Mouse (Mus musculus): Measurements from ENCODE around the gene Plekha1. TPM values are rescaled to one million over a fixed set of nuclear protein-coding genes. Genes with fewer than 3 reads are reported as not detected.

The Plekha1 gene
- polyA plus RNA-seq, 1 experiment from 2014 or later, result 15.7 TPM

DNA sequence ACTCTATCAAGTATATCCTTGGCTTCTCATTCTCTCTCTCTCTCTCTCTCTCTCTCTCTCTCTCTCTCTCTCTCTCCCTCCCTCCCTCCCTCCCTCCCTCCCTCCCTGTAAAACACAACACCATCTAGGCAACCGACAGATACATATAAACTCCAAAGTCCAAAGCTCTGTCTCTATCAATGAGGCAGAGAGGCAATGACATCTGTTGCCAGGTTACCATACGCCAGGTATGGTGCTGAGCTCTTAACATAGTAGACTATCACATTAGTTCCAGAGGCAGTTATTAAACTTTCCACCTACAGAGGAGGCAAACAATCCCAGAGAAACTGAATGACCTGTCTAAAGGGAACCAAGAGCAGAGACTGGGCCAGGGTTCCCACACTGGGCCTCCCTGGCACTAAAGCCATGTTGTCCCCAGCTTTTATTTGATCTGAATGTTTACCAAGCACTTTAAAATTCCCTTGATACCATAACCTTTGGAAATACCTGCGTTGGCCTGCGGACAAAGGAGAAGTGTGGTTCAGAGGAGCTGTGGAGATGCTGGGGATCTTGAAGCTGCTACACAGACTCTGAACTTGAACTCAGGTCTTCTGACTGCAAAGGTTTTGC, 10.8 kb upstream of the Plekha1 start:
- no peak for ATAC-seq (ENCODE audit: low read depth)
- H3K4me2 ChIP-seq (ENCODE audit: low read depth, low read length), result no peak overlapping the region
- no peak overlapping the region for H3K27ac ChIP-seq (ENCODE audit: low read length)
- H3K9me3 ChIP-seq (replicated peaks; ENCODE audit: control insufficient read depth, low read length), result no peaks in the 10 kb centered on the region
- H3K4me3 ChIP-seq (ENCODE audit: low read depth, low read length), result no peak overlapping the region
- 40% methylated on average over 4 of the region's 4 CpGs for WGBS (ENCODE audit: insufficient replicate concordance)
- H3K27me3 ChIP-seq (ENCODE audit: control insufficient read depth, insufficient read depth, low read depth, low read length), result no peaks in the 10 kb centered on the region
- H3K4me1 ChIP-seq (ENCODE audit: control insufficient read depth, low read depth, low read length), result no peaks in the 10 kb centered on the region
- no peaks in the 10 kb centered on the region for H3K36me3 ChIP-seq (ENCODE audit: control insufficient read depth, insufficient read depth)
- H3K9ac ChIP-seq (ENCODE audit: low read depth, low read length), result no peak overlapping the region

DNA sequence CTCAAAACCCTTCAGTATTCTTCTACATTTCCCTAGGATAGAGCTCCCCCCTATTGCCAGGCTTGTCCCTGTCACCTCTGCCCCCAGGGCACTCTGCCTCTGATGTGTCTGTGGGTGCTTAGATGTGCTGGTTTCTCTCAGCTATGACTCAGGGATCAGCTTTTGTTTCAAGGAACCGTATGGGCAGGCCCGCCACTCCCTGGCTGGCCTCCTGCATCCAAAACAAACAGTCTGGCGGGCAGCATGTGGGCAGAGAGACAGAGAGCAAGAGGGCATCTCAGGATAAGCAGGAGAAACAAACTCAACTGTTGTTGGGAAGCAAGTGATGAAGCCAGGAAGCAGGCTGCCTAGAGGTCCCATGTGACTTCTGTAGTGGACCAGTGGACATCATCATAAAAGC, 9.9 kb upstream of the Plekha1 start:
- no peak overlapping the region for H3K4me2 ChIP-seq (ENCODE audit: low read depth, low read length)
- 57% methylated on average over 3 of the region's 3 CpGs for WGBS (ENCODE audit: insufficient replicate concordance)
- no peaks in the 10 kb centered on the region for H3K9me3 ChIP-seq (replicated peaks; ENCODE audit: control insufficient read depth, low read length)
- no peaks in the 10 kb centered on the region for H3K36me3 ChIP-seq (ENCODE audit: control insufficient read depth, insufficient read depth)
- H3K9ac ChIP-seq (ENCODE audit: low read depth, low read length), result no peak overlapping the region
- H3K27me3 ChIP-seq (ENCODE audit: control insufficient read depth, insufficient read depth, low read depth, low read length), result no peaks in the 10 kb centered on the region
- no peak for ATAC-seq (ENCODE audit: low read depth)
- no peaks in the 10 kb centered on the region for H3K4me1 ChIP-seq (ENCODE audit: control insufficient read depth, low read depth, low read length)
- no peak overlapping the region for H3K4me3 ChIP-seq (ENCODE audit: low read depth, low read length)
- no peak overlapping the region for H3K27ac ChIP-seq (ENCODE audit: low read length)

DNA sequence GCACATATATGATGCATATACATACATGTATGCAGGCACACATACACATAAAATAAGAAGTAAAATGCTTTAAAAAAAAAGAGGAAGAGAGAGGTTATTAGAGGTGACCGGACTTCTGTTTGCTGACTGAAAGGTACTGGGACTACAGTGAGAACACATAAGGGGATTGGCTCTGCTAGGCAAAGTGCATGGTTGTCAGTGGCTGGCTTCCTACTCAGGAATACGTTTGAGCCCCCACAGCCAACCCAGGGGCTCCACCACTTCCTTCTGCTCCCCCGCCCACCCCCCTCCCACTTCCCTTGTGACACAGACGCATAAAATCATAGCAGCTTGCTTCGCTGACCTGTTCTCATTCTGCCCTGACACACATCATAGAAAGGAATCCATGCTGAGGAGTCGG, 7.6 kb upstream of the Plekha1 start:
- ATAC-seq (ENCODE audit: low read depth), result peak; percentile 32; the same call in 1 of the 2 replicates
- 19% methylated on average over 6 of the region's 6 CpGs for WGBS (ENCODE audit: insufficient replicate concordance)

DNA sequence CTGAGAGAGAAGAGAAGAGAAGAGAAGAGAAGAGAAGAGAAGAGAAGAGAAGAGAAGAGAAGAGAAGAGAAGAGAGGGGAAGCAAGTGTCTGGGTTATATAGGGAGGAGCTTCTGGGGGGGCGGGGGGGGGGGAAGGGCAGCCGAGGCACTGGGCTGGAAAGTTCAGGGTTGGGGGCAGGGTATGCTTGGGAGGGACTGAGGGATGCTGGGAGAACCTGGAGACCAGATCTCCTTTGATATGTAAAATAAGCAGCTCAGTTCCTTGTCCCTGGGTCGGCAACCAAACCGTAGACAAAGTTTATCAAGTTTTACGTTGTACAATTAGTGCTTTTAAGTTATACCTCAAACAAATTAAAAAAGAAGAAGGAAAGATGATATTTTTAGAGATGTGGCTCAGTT, 5.6 kb upstream of the Plekha1 start:
- H3K4me3 ChIP-seq (ENCODE audit: low read depth, low read length), result no peak overlapping the region
- ATAC-seq (ENCODE audit: low read depth), result no peak

More for the DNA sequence above, 7.6 kb upstream of the Plekha1 start:
- Histone ChIP-seq H3K27ac (ENCODE audit: low read length) (no peak overlapping the region), H3K36me3 (ENCODE audit: control insufficient read depth, insufficient read depth) (no peaks in the 10 kb centered on the region), H3K4me3 (ENCODE audit: low read depth, low read length) (no peak overlapping the region), H3K4me1 (ENCODE audit: control insufficient read depth, low read depth, low read length) (no peaks in the 10 kb centered on the region), H3K9me3 (replicated peaks; ENCODE audit: control insufficient read depth, low read length) (no peaks in the 10 kb centered on the region), H3K9ac (ENCODE audit: low read depth, low read length) (no peak overlapping the region), H3K4me2 (ENCODE audit: low read depth, low read length) (no peak overlapping the region), H3K27me3 (ENCODE audit: control insufficient read depth, insufficient read depth, low read depth, low read length) (no peaks in the 10 kb centered on the region)

DNA sequence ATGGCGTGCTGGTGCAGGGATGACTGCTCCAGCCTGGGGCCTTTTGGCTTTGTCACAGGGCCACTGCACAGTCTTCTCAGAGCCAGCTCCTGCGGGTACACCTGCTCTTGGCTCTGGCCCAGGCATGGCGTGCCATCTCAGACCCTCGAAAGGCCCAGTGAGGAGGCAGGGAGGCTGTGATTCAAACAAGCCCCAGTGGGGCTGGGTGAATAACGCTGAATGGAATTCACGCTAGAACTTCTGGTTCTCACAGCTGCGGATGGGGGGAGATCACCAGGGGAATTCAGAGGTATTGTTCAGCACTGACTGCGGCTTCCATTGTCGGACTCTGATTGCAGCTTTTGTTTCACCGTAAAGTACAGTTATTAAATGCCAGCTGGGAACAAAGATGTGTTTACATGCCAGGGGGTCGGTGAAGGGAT, 4.8 kb upstream of the Plekha1 start:
- no peaks in the 10 kb centered on the region for H3K36me3 ChIP-seq (ENCODE audit: control insufficient read depth, insufficient read depth)
- no peaks in the 10 kb centered on the region for H3K4me1 ChIP-seq (ENCODE audit: control insufficient read depth, low read depth, low read length)
- no peak for ATAC-seq (ENCODE audit: low read depth)
- H3K4me2 ChIP-seq (ENCODE audit: low read depth, low read length), result no peak overlapping the region
- no peaks in the 10 kb centered on the region for H3K9me3 ChIP-seq (replicated peaks; ENCODE audit: control insufficient read depth, low read length)
- peaks cover 4% of the 10 kb centered on the region for H3K27me3 ChIP-seq (ENCODE audit: control insufficient read depth, insufficient read depth, low read depth, low read length)
- no peak overlapping the region for H3K27ac ChIP-seq (ENCODE audit: low read length)
- 57% methylated on average over 11 of the region's 11 CpGs for WGBS (ENCODE audit: insufficient replicate concordance)
- H3K9ac ChIP-seq (ENCODE audit: low read depth, low read length), result no peak overlapping the region
- H3K4me3 ChIP-seq (ENCODE audit: low read depth, low read length), result no peak overlapping the region

More for the DNA sequence above, 5.6 kb upstream of the Plekha1 start:
- Histone ChIP-seq H3K4me1 (ENCODE audit: control insufficient read depth, low read depth, low read length) (no peaks in the 10 kb centered on the region), H3K27me3 (ENCODE audit: control insufficient read depth, insufficient read depth, low read depth, low read length) (no peaks in the 10 kb centered on the region; the same call in 1 of the 2 replicates), H3K9ac (ENCODE audit: low read depth, low read length) (no peak overlapping the region), H3K9me3 (replicated peaks; ENCODE audit: control insufficient read depth, low read length) (no peaks in the 10 kb centered on the region), H3K4me2 (ENCODE audit: low read depth, low read length) (no peak overlapping the region), H3K27ac (ENCODE audit: low read length) (no peak overlapping the region), H3K36me3 (ENCODE audit: control insufficient read depth, insufficient read depth) (no peaks in the 10 kb centered on the region)
- WGBS (ENCODE audit: insufficient replicate concordance), result 44% methylated on average over 5 of the region's 5 CpGs

DNA sequence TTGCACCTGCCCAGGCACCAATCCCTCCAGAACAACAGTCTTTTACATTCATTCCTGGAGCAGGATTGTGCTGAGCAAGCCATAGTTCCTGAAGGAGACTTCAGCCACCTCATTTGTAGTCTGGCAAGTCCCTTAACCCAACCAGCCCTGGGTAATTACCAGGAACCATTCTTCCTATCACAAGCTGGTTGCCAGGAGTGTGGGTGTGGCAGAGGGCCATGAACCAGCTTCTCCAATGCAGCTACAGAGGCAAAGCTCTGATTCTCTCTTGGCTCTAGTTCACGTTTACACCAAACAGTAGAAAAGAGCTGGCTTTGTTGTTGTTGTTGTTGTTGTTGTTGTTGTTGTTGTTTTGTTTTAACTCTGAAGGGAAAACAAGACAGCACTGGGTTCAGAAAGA, 3.1 kb upstream of the Plekha1 start:
- no peak for ATAC-seq (ENCODE audit: low read depth)
- Histone ChIP-seq H3K4me3 (ENCODE audit: low read depth, low read length) (no peak overlapping the region), H3K27me3 (ENCODE audit: control insufficient read depth, insufficient read depth, low read depth, low read length) (peaks cover 15% of the 10 kb centered on the region), H3K36me3 (ENCODE audit: control insufficient read depth, insufficient read depth) (no peaks in the 10 kb centered on the region), H3K9ac (ENCODE audit: low read depth, low read length) (no peak overlapping the region), H3K9me3 (replicated peaks; ENCODE audit: control insufficient read depth, low read length) (no peaks in the 10 kb centered on the region), H3K4me1 (ENCODE audit: control insufficient read depth, low read depth, low read length) (no peaks in the 10 kb centered on the region), H3K4me2 (ENCODE audit: low read depth, low read length) (no peak overlapping the region), H3K27ac (ENCODE audit: low read length) (no peak overlapping the region)
- WGBS (ENCODE audit: insufficient replicate concordance), result 42% methylated on average over 1 of the region's 1 CpGs

DNA sequence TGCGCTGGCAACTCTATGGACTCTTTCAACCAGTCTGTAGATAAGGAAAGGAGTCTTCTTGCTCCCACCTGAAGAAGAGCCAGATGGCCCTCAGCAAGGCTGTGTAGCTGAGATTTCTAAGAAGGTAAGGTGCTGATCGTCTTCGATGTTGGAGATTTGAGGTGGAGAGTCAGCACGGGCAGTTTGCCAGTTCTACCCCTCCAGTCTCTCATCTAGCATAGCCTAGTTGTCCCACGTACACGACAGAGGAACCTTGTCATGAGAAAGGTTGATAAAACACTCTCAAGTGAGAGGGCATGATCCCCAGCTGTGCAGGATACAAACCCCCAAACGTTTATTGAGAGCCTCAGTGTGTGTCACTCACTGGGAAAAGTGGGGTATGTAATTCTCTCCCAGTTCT, 845 bp upstream of the Plekha1 start:
- Histone ChIP-seq H3K27me3 (ENCODE audit: control insufficient read depth, insufficient read depth, low read depth, low read length) (peaks cover 15% of the 10 kb centered on the region), H3K4me1 (ENCODE audit: control insufficient read depth, low read depth, low read length) (no peaks in the 10 kb centered on the region), H3K4me3 (ENCODE audit: low read depth, low read length) (no peak overlapping the region), H3K9me3 (replicated peaks; ENCODE audit: control insufficient read depth, low read length) (no peaks in the 10 kb centered on the region), H3K4me2 (ENCODE audit: low read depth, low read length) (no peak overlapping the region), H3K9ac (ENCODE audit: low read depth, low read length) (no peak overlapping the region), H3K36me3 (ENCODE audit: control insufficient read depth, insufficient read depth) (no peaks in the 10 kb centered on the region), H3K27ac (ENCODE audit: low read length) (no peak overlapping the region)
- ATAC-seq (ENCODE audit: low read depth), result no peak
- 53% methylated on average over 7 of the region's 7 CpGs for WGBS (ENCODE audit: insufficient replicate concordance)

DNA sequence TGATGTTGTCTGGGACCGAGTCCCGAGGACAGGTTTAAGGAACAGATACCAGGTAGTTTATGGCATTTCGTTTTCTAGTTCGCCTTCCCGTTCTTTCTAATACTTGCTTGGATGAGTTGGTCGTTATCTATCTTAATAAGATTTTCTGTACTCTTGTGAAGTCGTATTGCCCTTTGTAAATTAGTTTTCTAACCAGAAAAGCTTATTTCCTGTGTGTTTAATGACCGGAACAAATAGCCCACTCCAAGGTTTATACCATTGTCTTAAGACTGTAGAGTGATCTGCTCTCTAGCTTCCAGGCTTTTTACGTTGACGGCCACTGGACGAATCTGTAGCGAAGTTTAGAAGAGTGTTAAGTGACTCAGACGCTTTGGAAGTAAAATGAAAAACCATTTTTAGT, 1.1 kb downstream of the Plekha1 start:
- Histone ChIP-seq H3K9ac (ENCODE audit: low read depth, low read length) (peak overlapping the region; percentile 64), H3K4me1 (ENCODE audit: control insufficient read depth, low read depth, low read length) (peaks cover 4% of the 10 kb centered on the region), H3K4me3 (ENCODE audit: low read depth, low read length) (peak overlapping the region; percentile 67), H3K27ac (ENCODE audit: low read length) (peak overlapping the region; percentile 37; the same call in 1 of the 2 replicates), H3K27me3 (ENCODE audit: control insufficient read depth, insufficient read depth, low read depth, low read length) (peaks cover 15% of the 10 kb centered on the region), H3K36me3 (ENCODE audit: control insufficient read depth, insufficient read depth) (no peaks in the 10 kb centered on the region), H3K9me3 (replicated peaks; ENCODE audit: control insufficient read depth, low read length) (no peaks in the 10 kb centered on the region), H3K4me2 (ENCODE audit: low read depth, low read length) (peak overlapping the region; percentile 57)
- WGBS (ENCODE audit: insufficient replicate concordance), result 7% methylated on average over 13 of the region's 13 CpGs
- ATAC-seq (ENCODE audit: low read depth), result no peak

DNA sequence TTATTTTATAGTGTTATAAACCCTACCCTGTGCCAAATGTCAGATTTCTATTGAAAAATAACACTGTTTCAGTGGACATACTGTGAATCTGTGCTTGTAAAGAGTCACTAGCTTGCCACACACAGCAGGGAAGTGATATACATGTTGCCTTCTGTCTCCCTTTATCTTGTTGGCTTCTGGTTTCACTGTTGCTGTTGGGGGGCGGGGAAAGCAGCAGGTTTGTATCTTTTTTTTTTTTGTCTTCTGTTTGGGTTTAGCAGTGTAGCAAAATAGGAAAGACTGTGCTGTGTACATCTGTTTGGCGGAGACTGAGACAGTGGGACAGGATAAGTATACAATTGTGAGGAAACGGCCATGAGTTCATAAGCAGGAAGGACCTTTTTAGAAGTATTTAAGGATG, 1.7 kb downstream of the Plekha1 start:
- H3K4me2 ChIP-seq (ENCODE audit: low read depth, low read length), result peak overlapping the region; percentile 20; the same call in 1 of the 2 replicates
- H3K4me3 ChIP-seq (ENCODE audit: low read depth, low read length), result no peak overlapping the region
- H3K27ac ChIP-seq (ENCODE audit: low read length), result no peak overlapping the region

More for the DNA sequence above, 1.7 kb downstream of the Plekha1 start:
- Histone ChIP-seq H3K36me3 (ENCODE audit: control insufficient read depth, insufficient read depth) (no peaks in the 10 kb centered on the region), H3K9me3 (replicated peaks; ENCODE audit: control insufficient read depth, low read length) (no peaks in the 10 kb centered on the region), H3K9ac (ENCODE audit: low read depth, low read length) (no peak overlapping the region), H3K27me3 (ENCODE audit: control insufficient read depth, insufficient read depth, low read depth, low read length) (peaks cover 15% of the 10 kb centered on the region), H3K4me1 (ENCODE audit: control insufficient read depth, low read depth, low read length) (peaks cover 4% of the 10 kb centered on the region)
- ATAC-seq (ENCODE audit: low read depth), result no peak
- 29% methylated on average over 3 of the region's 3 CpGs for WGBS (ENCODE audit: insufficient replicate concordance)

Data from liver, embryonic 16.5 days (tissue).